Mouse (Mus musculus) stomach, embryonic 14.5 days (tissue): ENCODE results near the gene Olfr1352. TPM values are rescaled to one million over a fixed set of nuclear protein-coding genes. Genes with fewer than 3 reads are reported as not detected.
"Not testable (repeated sequence)": the region's sequence is repeated elsewhere in the genome, so short reads cannot be mapped to it uniquely, and the experiment has no call there.

ENCODE experiments used
- ATAC-seq: fragments of 200-750 bp; cut with Nextera tagmentation; 2 replicates; pipeline ENCODE4 v1.8.0; 2017; ENCODE audit warnings: low read depth, moderate TSS enrichment; ENCODE audit not compliant: insufficient number of reproducible peaks, insufficient read depth, low FRiP score
- H3K27ac ChIP-seq: fragments of 300-500 bp; sonication (generic); 2 replicates; pipeline ENCODE4 v1.5.1; 2014; ENCODE audit warnings: mild to moderate bottlenecking, low read length, moderate library complexity, mixed read lengths
- H3K27me3 ChIP-seq: fragments of 300-500 bp; sonication (generic); 2 replicates; pipeline ENCODE4 v1.6.1; 2014; ENCODE audit warnings: low read length, control low read depth, mixed read lengths; ENCODE audit not compliant: control insufficient read depth, insufficient read depth
- H3K36me3 ChIP-seq: fragments of 300-500 bp; sonication (generic); 2 replicates; pipeline ENCODE4 v1.6.1; 2014; ENCODE audit warnings: mild to moderate bottlenecking, control low read depth, low read length, moderate library complexity, mixed read lengths; ENCODE audit not compliant: control insufficient read depth, insufficient read depth
- H3K4me1 ChIP-seq: fragments of 300-500 bp; sonication (generic); 2 replicates; pipeline ENCODE4 v1.6.1; 2014; ENCODE audit warnings: low read length, control low read depth, mixed read lengths; ENCODE audit not compliant: control insufficient read depth, insufficient read depth
- H3K4me2 ChIP-seq: fragments of 300-500 bp; sonication (generic); replicated peaks from 2 replicates; pipeline ENCODE4 v1.6.1; 2014; ENCODE audit warnings: low read depth, low read length, control low read depth
- H3K4me3 ChIP-seq: fragments of 300-500 bp; sonication (generic); 2 replicates; pipeline ENCODE4 v1.5.1; 2014; ENCODE audit warnings: low read depth, low read length, control low read depth
- H3K9ac ChIP-seq: fragments of 300-500 bp; sonication (generic); replicated peaks from 2 replicates; pipeline ENCODE4 v1.6.1; 2014; ENCODE audit warnings: low read depth, mild to moderate bottlenecking, control low read depth, low read length, moderate library complexity, mixed read lengths
- H3K9me3 ChIP-seq: fragments of 300-500 bp; sonication (generic); 2 replicates; pipeline ENCODE4 v1.6.1; 2016; ENCODE audit warnings: low read depth, low read length, control low read depth; ENCODE audit not compliant: control insufficient read depth
- WGBS: fragments of 180-500 bp; shearing (Covaris S2); extraction: QIAGEN DNeasy Blood & Tissue Kit; methylation state at CpG from one replicate; pipeline ENCODE4 v1.1.7; 2014; 5-methylcytosine and 5-hydroxymethylcytosine counted together
- polyA plus RNA-seq: library from polyadenylated mRNA; unstranded; fragments of >200 nt; fragmentation: Nextera tagmentation; extraction: Ambion mirVana; gene quantifications from 2 replicates; pipeline ENCODE4 v1.2.1, GENCODE M21; 2014

Olfr1352 gene
- not detected in 2 replicates for polyA plus RNA-seq

GRCm38 (mm10) chr10:78980750-78981149, at the start of gene Olfr1352:
TSS of gene Olfr1352 (plus strand) at chr10:78981050.
- H3K36me3 ChIP-seq, result no peaks in the 10 kb centered on the region
- H3K4me2 ChIP-seq, result no peak within 1 kb of the TSS
- H3K27ac ChIP-seq, result no peak within 1 kb of the TSS
- ATAC-seq, result no peak
- H3K9me3 ChIP-seq, result no peaks in the 10 kb centered on the region
- no peaks in the 10 kb centered on the region for H3K27me3 ChIP-seq
- H3K4me1 ChIP-seq, result no peaks in the 10 kb centered on the region
- H3K4me3 ChIP-seq, result no peak within 1 kb of the TSS
- H3K9ac ChIP-seq, result no peak within 1 kb of the TSS

- not testable (repeated sequence) for H3K36me3 ChIP-seq, H3K4me3 ChIP-seq, ATAC-seq, H3K9me3 ChIP-seq, H3K27ac ChIP-seq, H3K9ac ChIP-seq, H3K27me3 ChIP-seq, H3K4me2 ChIP-seq, H3K4me1 ChIP-seq
- 86% methylated on average over 1 of the region's 1 CpGs for WGBS
Observed at GRCm38 (mm10) chr10:78950336-78950735, 30.5 kb upstream of the Olfr1352 start, which contains the start of gene Olfr8. TSS of gene Olfr8 (plus strand) at chr10:78950636.

GRCm38 (mm10) chr10:78963009-78963408, 17.8 kb upstream of the Olfr1352 start, which contains the start of gene Olfr1353:
TSS of gene Olfr1353 (plus strand) at chr10:78963309.
- not testable (repeated sequence) for H3K27me3 ChIP-seq, H3K4me3 ChIP-seq, H3K4me2 ChIP-seq, H3K27ac ChIP-seq, ATAC-seq, H3K9ac ChIP-seq, H3K9me3 ChIP-seq, H3K36me3 ChIP-seq, H3K4me1 ChIP-seq

- Histone ChIP-seq H3K36me3 (no peaks in the 10 kb centered on the region), H3K9ac (no peak within 1 kb of the TSS), H3K9me3 (no peaks in the 10 kb centered on the region), H3K4me1 (no peaks in the 10 kb centered on the region), H3K27ac (no peak within 1 kb of the TSS), H3K4me2 (no peak within 1 kb of the TSS), H3K4me3 (no peak within 1 kb of the TSS), H3K27me3 (no peaks in the 10 kb centered on the region)
- ATAC-seq, result no peak
- 75% methylated on average over 1 of the region's 1 CpGs for WGBS
Observed at GRCm38 (mm10) chr10:79012172-79012571, 31.3 kb downstream of the Olfr1352 start, which contains the start of gene Olfr1351. TSS of gene Olfr1351 (plus strand) at chr10:79012472.

- H3K4me1 ChIP-seq, result no peaks in the 10 kb centered on the region
- no peaks in the 10 kb centered on the region for H3K9me3 ChIP-seq
- H3K27ac ChIP-seq, result no peak within 1 kb of the TSS
- H3K27me3 ChIP-seq, result no peaks in the 10 kb centered on the region
- no peak within 1 kb of the TSS for H3K9ac ChIP-seq
- no peak within 1 kb of the TSS for H3K4me3 ChIP-seq
- ATAC-seq, result no peak
- no peak within 1 kb of the TSS for H3K4me2 ChIP-seq
- no peaks in the 10 kb centered on the region for H3K36me3 ChIP-seq
Observed at GRCm38 (mm10) chr10:79028441-79028840, 47.6 kb downstream of the Olfr1352 start, which contains the start of gene Olfr57. TSS of gene Olfr57 (plus strand) at chr10:79028741.

Other genes starting within 250 kb of the Olfr1352 start
- gene Ccdc105, start 228.0 kb upstream of the Olfr1352 start, polyA plus RNA-seq, result not detected in 2 replicates
- gene Slc1a6, start 200.6 kb upstream of the Olfr1352 start, polyA plus RNA-seq, result 0.78 and 1.1 TPM in 2 replicates
- not detected in 2 replicates for gene Olfr1356, start 128.9 kb upstream of the Olfr1352 start, polyA plus RNA-seq
- not detected in 2 replicates for gene Olfr1355, start 105.5 kb upstream of the Olfr1352 start, polyA plus RNA-seq
- not detected in 2 replicates for gene Olfr1354, start 67.9 kb upstream of the Olfr1352 start, polyA plus RNA-seq
- not detected in 2 replicates for gene Olfr8, start 30.4 kb upstream of the Olfr1352 start, polyA plus RNA-seq
- gene Olfr1353, start 17.7 kb upstream of the Olfr1352 start, polyA plus RNA-seq, result not detected in 2 replicates
- not detected in 2 replicates for gene Olfr1351, start 31.4 kb downstream of the Olfr1352 start, polyA plus RNA-seq
- gene Olfr57, start 47.7 kb downstream of the Olfr1352 start, polyA plus RNA-seq, result not detected in 2 replicates
- 31.3 and 31.6 TPM in 2 replicates for gene 2610008E11Rik, start 116.5 kb downstream of the Olfr1352 start, polyA plus RNA-seq
- gene Vmn2r80, start 167.7 kb downstream of the Olfr1352 start, polyA plus RNA-seq, result not detected in 2 replicates